In genomic region chr15:50403883-50404282, GRCm38 (mm10) we compare ENCODE assay signal across 27 mouse cellular contexts.
A peak's percentile ranks its signal among the peaks of the same experiment; 100 is the strongest.
DNase-seq lines count a peak whose midpoint lies in the region; ATAC-seq and TF ChIP-seq lines count a peak whose summit lies in the region.
"Had no signal": no experiment of that assay in that cellular context is flagged by ENCODE, and none has a peak within 500 bp of the region (broad histone marks: within the 10 kb centered on the region; RNA-seq: fewer than 3 reads in every experiment).

No protein-coding gene starts in this region.

- intact Hi-C loops in left cerebral cortex, postnatal 10 days (cut with DNase I), result no loop called here

- peak; percentile 52 for ATAC-seq in megakaryocyte progenitor cell, adult 5-6 weeks (replicated peaks; ENCODE audit: poor library complexity)
- ATAC-seq: forebrain, embryonic 15.5 days; hindbrain, embryonic 16.5 days had no signal

- H3K4me3 ChIP-seq in bone marrow macrophage, adult 2 months (ENCODE audit: insufficient read depth, low read length), result no peak overlapping the region
- H3K4me3 ChIP-seq: embryonic facial prominence, embryonic 10.5 days; embryonic facial prominence, embryonic 13.5 days; erythroblast, embryonic 14.5 days; forebrain, embryonic 12.5 days; forebrain, embryonic 15.5 days; heart, embryonic 12.5 days; heart, embryonic 15.5 days; hindbrain, embryonic 10.5 days; hindbrain, embryonic 13.5 days had no signal

- TF ChIP-seq POLR2A in bone marrow macrophage, adult 2 months (IDR thresholded peaks at IDR 0.05; ENCODE audit: borderline replicate concordance, low read depth, low read length), result no peak

- TF ChIP-seq CTCF in bone marrow macrophage, adult 2 months (IDR thresholded peaks at IDR 0.05; ENCODE audit: low read depth, low read length), result no peak

- peak overlapping the region; percentile 69 for H3K27ac ChIP-seq in bone marrow macrophage, adult 2 months (ENCODE audit: insufficient read depth, low read depth, low read length)
- H3K27ac ChIP-seq: embryonic facial prominence, embryonic 10.5 days; embryonic facial prominence, embryonic 13.5 days; forebrain, embryonic 12.5 days; forebrain, embryonic 15.5 days; heart, embryonic 15.5 days; hindbrain, embryonic 10.5 days; hindbrain, embryonic 13.5 days had no signal

- peaks cover 36% of the 10 kb centered on the region for H3K4me1 ChIP-seq in bone marrow macrophage, adult 2 months (ENCODE audit: control insufficient read depth, insufficient read depth, low read length)
- H3K4me1 ChIP-seq: embryonic facial prominence, embryonic 10.5 days; embryonic facial prominence, embryonic 13.5 days; forebrain, embryonic 12.5 days; forebrain, embryonic 15.5 days; heart, embryonic 12.5 days; heart, embryonic 15.5 days; hindbrain, embryonic 10.5 days; hindbrain, embryonic 13.5 days had no signal

- peak; percentile 13 for DNase-seq in lung, postnatal 36 days
- no peak for DNase-seq in lung, postnatal 14 days
- no peak for DNase-seq in testis, postnatal 14 days (ENCODE audit: low spot score)
- no peak for DNase-seq in left cerebral cortex, postnatal 10 days (ENCODE audit: extremely low spot score in 1 of 2, low spot score in 2 of 2)
- DNase-seq: adrenal gland, adult 2 months; adrenal gland, postnatal 14 days; cerebellum, adult 11-12 months; cerebellum, adult 8-10 months; cerebellum, postnatal 10 days; cerebellum, postnatal 36 days; embryo, embryonic 11 days; gastrocnemius, postnatal 10 days; heart, adult 18-20 months; heart, postnatal 10 days; heart, postnatal 36 days had no signal
